Mouse (Mus musculus): ENCODE data around the gene Wdr66. TPM values are rescaled to one million over a fixed set of nuclear protein-coding genes. Genes with fewer than 3 reads are reported as not detected.

Gene Wdr66
- total RNA-seq, 1 experiment from 2014 or later: 1.3 TPM

DNA sequence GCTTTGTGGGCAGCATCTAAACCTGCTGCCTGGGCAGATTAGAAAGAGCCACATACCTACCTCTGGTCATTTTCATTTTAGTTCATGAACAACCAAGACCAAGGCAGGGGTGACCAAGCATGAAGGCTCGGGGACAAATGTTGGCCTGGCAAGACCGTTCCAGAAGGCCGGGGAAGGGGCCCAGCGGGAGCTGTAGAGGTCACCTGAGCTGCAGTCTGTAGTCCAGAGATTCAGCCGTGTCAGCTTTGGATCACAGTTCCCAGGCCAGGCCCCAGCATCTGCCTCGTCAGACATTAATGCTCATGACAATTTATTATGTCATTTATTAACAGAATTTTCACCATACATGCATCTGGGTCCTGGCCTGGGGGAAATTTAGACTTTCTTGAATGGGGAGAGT, 107.5 kb downstream of the Wdr66 start:
- no peak for DNase-seq

DNA sequence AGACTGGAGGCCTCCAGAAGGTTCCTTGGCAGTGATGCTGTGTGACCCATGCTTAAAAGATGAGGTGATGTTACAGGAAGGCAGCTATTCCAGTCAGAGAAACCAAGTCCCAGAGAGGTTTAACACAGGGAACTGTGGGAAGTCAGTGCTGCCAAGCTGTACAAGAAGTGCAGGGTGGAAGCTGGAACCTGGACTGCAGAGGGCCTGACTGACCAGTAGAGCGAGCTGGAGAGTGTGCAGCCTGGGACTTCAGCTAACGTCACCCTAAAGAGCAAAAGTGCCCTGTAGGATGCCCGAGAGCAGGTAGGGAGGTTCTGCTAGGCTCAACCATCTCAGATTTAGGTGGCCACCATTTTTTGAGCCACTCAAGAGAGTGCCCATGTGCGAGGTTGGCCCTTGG, 111.0 kb downstream of the Wdr66 start:
- no peak for DNase-seq

DNA sequence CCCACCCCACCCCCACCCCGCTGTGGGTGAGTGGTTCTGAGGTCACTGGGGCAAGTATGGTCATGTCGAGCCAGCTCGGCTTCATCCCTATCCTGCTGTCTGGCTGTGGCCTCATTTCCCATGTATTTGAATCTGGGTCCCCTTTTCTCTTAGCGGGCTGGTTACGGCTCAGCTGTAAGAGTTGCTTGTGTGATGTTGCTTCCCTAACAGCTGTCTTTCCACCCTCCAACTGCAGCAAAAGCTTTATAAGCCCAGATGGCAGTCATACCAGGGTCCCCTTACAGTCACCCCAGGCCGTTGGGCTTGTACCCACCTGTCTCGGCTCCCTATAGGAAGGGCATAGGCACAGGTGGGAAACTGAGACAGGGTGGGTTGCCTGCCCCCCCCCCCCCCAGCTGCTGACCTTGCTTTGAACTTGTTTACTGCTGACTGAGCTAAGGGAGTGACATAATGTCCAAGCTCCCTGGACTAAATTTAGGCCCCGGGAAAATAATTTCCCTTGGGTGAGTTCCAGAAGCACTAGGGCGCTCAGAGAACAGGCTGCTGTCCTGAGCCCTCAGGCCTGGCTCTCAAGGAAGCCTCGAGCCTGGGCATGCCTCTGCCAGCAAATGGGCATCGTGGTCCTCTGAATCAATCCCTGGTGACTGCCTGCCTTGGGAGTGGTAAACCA, 112.5 kb downstream of the Wdr66 start:
- DNase-seq: no peak

DNA sequence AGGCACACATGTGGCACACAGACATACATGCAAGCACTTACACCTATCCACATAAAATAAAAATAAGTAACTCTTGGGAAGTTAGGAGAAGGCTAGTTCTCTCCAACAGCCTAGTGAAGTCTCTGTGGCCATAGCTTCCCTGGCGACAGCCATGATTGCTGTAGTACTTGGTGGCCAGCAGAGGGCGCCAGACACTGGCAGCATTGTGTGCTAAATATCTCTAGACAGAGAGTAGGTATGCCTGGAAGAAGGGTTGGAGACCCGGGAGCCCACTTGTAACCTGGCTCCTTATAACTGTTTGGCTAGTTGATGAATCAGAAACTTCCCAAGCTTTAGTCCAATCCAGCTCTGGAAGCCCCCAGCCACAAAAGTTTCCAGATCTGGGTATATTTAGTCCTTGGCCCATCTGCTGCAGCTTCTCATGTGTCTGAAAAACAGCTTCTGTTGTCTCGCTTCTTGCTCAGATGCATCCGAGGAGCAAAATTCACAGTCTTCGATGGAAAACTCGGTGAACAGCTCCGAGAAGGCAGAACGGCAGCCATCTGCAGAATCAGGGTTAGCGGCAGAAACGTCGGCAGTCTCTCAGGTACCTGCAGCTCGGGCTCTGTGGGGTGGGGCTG, 117.1 kb downstream of the Wdr66 start:
- DNase-seq: peak; percentile 57

DNA sequence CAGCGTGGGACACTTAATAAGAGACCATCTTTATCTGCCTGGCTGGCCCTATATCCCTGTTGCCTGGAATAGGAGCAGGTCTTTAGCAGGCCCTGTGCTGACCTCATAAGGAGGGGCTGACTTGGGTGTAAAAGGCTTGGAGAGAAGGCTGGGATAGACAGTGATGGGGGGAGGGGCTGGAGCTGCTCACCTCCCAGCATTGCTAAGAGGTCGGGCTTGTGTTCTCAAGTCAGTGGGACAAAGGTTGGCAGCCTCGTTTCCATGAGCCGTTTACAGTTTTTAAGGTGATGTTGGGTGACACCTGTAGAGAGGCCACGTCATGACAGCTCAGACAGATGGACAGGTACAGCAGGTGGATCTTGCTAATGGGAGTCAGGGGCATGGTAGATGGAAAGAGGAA, 118.1 kb downstream of the Wdr66 start:
- DNase-seq: no peak

DNA sequence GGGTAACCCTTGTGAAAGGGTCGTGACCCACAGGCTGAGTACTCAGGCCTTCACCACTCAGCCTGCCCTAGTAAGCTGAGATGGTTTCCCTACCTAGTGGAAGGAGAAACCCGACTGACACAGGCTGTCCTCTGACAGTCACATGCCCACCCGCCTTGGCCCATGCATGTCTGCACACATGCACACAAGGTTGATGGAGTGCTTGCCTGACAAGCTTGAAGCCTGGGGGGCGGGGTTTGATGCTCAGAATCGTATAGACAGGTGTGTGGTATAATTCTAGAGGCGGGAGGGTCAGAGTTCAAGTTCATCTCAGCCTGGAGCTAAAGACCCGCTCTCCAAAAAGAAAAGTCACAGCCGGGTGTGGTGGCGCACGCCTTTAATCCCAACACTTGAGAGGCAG, 123.4 kb downstream of the Wdr66 start:
- DNase-seq: no peak

DNA sequence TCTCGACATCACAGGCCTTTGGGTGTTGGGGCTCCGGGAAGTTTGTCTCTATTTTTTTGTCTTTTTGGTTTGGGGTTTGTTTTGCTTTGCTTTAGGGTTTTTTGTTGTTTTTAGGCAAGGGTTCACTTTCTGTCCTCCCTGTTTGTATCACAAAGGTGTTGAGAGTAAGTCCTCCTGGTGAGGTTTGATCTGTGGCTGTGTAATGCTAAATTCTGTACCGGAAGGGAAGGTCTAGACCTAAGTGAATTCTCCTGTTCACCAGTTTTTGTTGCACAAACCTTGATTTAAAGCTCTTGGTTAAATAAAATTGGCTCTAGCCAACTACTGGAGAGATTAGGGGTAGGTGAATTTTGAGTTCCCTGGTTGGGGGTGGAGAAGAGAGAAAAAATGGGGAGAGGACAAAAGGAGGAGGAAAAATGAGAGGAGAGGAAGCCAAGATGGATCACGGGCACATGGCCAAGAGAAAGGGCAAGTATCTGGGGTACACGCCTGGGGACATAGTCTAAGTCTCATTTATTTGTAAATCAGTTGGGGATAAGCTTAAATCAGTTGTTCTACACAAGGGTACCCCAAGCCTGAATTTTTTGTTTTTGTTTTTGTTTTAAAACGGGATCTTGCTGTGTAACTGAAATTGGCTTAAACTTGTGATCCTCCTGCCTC, 124.0 kb downstream of the Wdr66 start:
- no peak for DNase-seq

DNA sequence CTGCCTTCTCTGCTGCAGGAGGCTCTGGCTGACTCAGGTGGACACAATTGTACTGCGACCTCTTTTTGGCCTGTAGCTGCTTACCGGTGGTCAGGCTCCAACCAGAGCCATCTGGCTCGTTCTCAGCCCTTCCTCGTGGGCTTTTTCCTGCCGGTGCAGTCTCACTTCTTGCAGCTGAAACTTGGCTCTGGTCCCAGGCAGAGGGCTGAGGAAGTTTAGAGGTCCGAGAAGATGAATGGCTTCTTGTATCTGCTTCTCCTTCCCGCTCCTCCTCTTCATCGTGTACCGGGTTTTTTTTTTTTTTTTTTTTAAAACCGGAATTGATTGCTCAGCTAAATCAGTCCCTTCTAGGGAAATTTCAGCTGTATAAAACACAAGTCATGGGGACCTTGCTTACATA, 124.7 kb downstream of the Wdr66 start:
- peak; percentile 79 for DNase-seq

Other genes starting within 250 kb of the Wdr66 start
- gene Orai1, start 237.0 kb upstream of the Wdr66 start, total RNA-seq (2021): 11.7 and 13.4 TPM in 2 replicates
- gene Morn3, start 205.1 kb upstream of the Wdr66 start, total RNA-seq (2021): not detected in 2 replicates
- 15.0 and 20.3 TPM in 2 replicates for gene Tmem120b, start 183.7 kb upstream of the Wdr66 start, total RNA-seq (2021)
- 1.1 and 1.6 TPM in 2 replicates for gene Rhof, start 119.4 kb upstream of the Wdr66 start, total RNA-seq (2021)
- gene Setd1b, start 109.9 kb upstream of the Wdr66 start, total RNA-seq (2021): 34.7 and 41.6 TPM in 2 replicates
- gene Psmd9, start 82.7 kb upstream of the Wdr66 start, total RNA-seq (2021): 26.8 and 30.8 TPM in 2 replicates
- 1.4 and 25.2 TPM in 2 replicates for gene Hpd, start 69.4 kb upstream of the Wdr66 start, total RNA-seq (2021)
- 13.7 and 15.4 TPM in 2 replicates for gene Bcl7a, start 91.7 kb downstream of the Wdr66 start, total RNA-seq (2021)
- 25.3 and 30.5 TPM in 2 replicates for gene Mlxip, start 142.7 kb downstream of the Wdr66 start, total RNA-seq (2021)
- not detected in 2 replicates for gene Lrrc43, start 237.2 kb downstream of the Wdr66 start, total RNA-seq (2021)
- gene Il31, start 237.4 kb downstream of the Wdr66 start, total RNA-seq (2021): not detected in 2 replicates